Mouse (Mus musculus): Measurements from ENCODE around the gene Phf19.
A peak's percentile ranks its signal among the peaks of the same experiment; 100 is the strongest.

Phf19 gene

DNA sequence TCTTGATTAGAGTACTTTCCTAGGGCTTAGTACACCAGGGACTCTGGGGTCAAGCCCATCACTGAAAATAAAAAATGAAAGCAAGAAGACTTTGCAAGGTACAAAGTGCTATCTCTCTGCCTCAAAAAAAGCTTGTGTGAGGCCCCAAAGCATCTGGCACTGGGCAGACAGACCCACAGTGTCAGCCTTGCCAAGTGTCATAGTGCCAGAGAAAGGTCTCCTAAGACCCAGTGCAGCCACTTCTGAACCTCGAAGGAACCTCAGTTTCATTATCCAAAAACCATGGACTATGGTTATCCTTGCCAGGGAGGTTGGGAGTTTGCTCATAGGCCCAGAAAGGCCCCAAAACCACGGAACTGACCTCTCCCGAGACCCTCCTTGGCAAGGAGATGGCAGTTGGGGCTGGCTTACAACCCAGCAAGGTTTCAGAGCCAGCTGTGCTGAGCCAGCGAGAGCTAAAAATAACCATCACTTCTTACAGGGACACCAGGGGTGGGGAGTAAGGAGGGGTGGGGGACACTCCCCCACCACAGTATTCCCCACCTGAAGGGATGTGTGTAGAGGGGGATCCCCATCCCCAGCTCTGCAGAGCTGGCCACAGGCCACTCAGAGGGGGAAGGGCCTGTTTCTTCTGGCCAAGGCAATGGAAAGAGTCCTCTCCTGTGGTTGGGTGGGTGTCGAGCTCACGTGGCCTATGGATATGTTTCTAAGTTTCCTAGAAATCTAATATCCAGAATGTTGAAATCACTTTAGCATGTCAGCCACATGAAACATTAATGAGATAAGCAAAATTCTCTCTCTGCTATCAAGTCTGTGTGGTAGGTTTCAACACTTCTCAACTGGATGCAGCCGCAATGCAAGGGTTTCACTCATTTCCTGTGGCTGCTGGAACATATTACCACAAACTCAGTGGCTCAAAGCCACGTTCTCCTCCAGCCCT lies 24.7 kb upstream of the Phf19 start:
- DNase-seq (ENCODE audit: low read depth, low spot score) = peak; percentile 51

DNA sequence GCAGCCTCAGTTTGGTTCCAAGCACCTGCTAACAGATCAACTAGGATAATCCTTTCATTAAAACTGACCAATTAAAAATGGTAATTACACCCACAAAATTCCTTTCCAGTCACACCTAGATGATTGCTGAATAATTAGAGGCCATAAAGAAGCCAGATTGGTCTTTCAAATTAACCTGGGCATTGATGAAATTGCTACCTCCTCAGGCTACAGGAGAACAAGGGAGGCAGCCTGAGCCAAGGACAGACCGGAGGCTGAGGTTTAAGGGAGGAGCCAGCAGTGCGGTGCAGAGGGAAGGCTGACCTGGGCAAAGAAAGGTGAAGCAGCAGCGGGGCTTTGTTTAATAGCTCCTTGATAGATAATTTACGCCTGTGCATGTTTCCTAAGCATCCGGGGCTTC lies 23.6 kb upstream of the Phf19 start:
- no peak for DNase-seq (ENCODE audit: low read depth, low spot score)

DNA sequence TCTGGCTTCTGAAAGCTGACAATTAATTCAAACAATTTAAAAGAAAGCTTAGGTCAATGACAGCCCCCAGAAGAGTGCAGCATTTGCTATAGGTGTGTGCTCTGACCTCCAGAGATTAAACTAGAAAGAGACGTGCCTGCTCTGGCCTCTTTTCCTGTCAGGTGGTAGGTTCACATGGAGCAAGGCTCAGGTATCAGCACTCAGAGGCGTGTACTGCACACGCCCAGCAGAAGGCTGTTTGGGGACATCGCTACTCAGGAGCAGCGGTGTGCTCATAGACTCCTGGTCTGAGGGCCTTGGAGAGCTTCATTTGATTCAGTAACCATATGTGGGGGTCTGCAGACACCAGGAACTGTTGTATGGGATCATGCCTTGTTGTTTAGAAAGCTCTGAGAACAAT lies 13.5 kb upstream of the Phf19 start:
- no peak for DNase-seq (ENCODE audit: low read depth, low spot score)

DNA sequence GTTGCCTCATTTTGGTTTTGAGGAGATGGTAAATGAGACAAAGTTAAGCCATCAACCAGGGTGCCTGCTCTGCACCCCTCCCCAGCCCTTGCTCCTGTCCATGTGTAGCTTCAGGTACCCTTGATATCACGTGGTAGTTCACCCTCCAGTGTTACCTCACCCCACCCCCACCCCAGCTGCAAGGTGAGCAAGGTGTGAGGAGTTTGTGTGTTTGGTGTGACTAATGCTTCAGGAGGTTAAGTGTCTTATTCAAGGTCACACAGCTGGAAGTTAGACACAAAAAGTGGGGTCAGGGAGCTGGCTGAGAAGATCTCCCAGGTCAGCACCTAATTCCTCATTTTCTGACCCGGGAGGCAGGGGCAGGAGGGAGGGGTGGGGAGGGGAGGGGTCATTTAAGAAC lies 8.9 kb upstream of the Phf19 start:
- no peak for DNase-seq (ENCODE audit: low read depth, low spot score)

DNA sequence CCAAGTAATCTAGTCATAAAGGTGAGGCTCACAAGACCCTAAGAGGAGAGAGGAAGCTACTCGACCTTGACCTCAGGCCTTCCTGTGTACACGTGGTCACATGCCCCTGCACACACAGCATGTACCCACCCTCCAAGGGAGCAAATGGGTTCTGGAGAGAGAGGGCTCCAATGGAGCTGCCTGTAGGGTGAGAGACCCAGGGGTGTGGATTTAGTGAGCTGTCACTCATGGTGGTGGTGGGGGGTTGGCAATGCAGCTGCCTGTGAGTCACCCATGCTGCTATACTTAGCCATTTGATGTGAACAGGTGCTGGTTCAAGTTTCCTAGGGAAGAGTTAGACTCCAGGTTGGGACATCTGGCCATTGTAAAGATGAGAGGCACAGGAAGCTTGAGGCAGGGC lies 6.3 kb upstream of the Phf19 start:
- no peak for DNase-seq (ENCODE audit: low read depth, low spot score)

DNA sequence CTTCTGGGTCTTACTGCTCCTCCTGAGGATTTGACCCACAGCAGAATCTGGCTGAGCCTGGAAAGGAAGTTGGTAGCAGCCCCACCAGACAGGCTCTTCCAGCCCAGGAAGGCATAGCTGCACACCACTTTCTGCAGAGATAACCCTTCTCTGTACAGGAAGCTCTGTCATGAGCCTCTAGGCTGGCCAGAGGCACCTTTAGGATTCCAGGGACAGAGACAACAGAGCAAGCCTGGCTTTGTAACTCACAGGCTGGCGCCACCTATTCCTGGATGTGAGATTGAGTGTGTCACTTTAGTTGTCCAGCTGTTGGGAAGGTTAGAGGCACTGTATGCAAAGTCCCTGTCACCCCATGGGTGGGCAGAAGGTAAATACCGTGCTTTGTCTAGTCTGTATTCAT lies 1.3 kb upstream of the Phf19 start:
- no peak for DNase-seq (ENCODE audit: low read depth, low spot score)

DNA sequence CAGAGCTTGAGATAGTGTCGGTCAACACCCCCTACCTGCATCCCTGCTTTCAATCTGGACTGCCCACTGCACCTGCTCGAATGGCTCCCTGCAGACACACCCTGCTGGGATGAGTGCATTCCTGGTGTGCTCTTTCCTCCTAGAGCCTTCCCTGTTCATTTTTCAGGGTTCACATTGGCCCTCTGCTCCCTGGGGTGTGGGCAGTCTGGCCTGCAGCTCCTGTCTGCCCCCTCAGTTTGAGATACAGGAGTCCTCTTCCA lies 927 bp upstream of the Phf19 start:
- no peak for DNase-seq (ENCODE audit: low read depth, low spot score)

DNA sequence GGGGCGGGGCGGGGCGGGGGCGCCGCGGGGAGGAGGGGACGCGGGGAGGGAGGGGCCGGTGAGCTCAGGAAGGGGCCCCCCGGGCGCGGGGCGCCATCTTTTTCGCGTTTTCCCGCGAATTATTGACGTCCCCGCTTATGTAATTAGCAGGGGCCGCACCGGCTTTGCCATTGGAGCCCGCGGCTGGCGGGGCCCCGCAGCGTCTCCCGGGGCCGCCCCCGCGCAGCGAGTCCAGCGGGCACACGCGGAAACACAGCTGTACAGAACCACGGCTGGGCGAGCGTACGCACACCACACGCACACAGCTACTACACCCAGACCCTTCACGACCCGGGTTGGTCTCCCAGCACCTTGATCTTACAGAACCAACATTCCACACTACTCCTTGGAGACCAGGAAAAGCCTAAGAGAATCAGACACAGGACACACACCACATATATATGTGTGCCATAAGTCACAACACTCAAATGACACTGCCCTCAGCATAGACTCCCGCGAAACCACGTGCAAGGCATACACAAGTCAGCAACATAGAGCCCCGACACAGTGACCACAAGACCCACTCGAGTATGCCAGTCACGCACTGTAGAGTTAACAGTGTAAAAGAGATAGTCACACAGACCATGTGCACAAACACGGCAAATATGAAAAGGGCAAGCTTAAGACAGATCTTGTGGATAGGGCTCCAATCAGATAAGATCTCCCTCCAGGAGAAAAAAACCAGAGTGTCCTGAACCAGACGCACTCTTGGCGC lies 420 bp upstream of the Phf19 start:
- no peak for DNase-seq (ENCODE audit: low read depth, low spot score)

DNA sequence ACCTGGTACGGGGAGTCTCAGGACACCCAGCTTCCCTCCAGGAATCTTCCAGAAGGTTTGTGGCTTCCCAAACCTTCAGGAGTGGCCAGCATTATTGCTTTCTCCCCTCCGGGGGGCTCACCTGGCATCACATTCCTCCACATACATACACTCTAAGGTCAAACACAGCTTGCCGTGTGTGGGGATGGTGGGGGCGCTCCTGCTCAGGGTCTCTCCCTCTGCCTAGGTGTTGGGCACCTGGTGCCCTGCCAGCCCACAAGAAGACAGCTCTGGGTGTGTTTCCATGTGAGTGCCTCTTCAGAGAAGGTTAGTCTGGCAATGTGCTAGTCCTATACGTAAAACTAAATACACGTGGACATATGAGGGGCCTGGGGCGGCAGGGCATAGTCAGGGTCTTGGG lies 1.2 kb downstream of the Phf19 start:
- no peak for DNase-seq (ENCODE audit: low read depth, low spot score)

DNA sequence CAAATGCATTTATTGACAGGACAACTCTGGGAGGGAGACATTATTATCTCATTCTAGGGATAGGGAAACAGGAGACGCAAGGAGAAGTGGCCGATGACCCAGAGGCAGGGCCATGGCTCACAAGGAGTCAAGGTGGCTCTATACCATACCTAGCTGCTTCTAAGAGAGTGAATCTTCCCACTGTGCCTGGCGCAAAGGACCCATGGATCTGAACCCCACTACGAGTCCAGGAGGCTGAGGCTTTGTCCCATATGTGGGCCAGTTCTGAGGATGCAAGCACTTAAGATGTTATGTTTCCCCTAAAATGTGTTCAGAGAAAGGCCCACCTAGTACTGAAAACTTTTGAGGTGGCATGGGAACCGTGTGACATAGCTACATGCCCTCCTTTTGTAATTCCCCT lies 2.0 kb downstream of the Phf19 start:
- DNase-seq (ENCODE audit: low read depth, low spot score) = no peak

DNA sequence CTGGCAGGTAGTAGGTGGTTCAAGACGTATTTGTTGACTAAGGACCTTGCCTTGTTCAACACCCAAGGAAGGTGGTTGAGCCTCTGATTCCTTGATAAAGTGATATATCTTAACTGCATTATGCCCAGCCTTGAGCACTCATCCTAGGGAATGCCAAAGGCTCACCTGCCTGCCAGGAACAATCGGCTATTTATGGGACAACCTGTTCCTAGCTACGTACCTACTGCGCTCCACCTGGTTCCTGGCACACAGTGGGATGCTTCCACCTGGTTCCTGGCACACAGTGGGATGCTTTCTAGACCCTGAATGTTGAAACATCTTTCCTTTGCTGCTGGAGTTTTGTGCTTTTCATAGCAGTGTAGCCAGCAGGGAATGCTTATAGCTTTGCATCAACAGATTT lies 4.1 kb downstream of the Phf19 start:
- DNase-seq (ENCODE audit: low read depth, low spot score) = no peak

DNA sequence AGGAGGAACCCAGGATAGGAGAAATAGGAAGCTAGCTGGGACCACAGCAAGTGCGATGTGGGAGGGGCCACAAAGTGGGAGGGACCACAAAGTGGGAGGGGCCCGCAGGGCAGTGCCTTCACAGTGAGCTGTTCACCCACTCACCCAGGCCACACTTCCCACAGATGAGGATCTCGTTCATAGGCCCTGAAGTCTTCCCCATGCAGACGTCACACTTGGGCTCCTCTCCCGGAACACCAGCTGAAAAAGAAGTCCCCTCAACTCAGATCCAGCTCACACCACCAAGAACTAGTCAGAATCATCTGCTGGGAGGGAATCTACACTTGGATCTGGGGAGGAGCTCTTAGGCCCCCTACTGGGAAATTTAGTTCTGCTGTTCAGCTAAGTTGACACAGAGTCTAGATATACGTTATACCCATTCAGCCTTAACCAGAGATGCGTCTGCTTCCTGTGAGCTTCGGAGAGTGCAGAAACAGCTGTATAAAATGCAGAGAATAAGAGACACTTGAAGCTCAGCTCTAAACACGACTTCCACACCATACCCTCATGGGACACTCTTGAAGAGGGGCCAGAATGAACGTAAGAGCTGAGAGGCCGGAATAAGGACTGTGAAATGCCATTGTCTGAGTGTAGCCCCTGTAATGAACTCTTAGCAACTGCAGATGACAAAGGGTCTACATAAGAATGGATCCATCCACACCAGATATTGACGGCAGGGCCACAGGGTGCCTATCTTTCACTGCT lies 6.8 kb downstream of the Phf19 start:
- DNase-seq (ENCODE audit: low read depth, low spot score) = peak; percentile 69

DNA sequence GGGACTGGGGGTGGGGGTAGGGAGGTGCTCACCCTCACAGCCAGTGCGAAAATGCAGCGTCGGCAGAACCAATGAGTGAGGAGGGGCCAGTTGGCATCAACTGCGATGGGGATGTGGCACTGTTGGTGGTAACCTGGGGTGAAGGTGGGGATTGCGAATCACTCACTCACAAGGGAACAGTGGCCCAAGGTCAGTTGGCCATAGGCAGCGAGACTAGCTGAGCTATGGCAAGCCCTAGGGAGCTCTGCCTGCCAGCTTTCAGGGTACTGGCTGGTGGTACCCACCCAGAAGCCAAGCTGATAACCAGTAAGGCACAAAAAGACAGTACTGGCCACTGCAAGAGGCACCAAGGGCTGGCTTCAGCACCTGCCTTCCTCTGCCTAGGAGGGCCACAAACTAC lies 7.4 kb downstream of the Phf19 start:
- DNase-seq (ENCODE audit: low read depth, low spot score) = no peak

DNA sequence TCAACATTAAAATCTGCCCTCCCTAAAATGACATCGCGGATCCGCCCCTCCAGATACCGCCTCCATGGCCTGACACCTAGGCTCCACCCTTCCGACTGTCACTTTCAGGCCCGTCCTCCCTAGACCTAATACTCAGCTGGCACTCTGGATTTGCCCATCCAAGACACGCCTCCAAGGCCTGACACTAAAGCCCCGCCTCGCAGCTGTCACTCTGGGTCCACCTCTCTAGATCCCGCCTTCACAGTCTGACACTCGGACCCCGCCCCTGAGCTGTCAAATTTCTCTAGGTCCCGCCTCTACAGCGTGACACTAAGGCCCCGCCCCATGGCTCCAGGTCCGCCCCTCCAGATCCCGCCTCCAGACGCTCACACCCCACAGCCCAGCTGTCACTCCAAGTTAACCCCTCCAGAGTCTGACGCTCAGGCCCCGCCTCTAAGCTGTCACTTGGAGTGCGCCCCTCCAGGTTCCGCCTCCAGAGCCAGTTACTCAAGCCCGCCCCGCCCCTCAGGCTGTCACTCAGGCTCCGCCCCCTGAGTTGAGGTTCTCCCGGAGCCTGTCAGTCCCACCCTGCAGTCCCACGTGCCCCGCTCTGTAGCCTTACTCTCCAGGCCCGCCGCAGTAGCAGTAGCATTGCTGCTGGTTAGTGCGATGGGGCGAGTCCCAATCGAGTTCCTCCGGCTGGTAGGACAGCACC lies 8.8 kb downstream of the Phf19 start:
- DNase-seq (ENCODE audit: low read depth, low spot score) = peak; percentile 99

DNA sequence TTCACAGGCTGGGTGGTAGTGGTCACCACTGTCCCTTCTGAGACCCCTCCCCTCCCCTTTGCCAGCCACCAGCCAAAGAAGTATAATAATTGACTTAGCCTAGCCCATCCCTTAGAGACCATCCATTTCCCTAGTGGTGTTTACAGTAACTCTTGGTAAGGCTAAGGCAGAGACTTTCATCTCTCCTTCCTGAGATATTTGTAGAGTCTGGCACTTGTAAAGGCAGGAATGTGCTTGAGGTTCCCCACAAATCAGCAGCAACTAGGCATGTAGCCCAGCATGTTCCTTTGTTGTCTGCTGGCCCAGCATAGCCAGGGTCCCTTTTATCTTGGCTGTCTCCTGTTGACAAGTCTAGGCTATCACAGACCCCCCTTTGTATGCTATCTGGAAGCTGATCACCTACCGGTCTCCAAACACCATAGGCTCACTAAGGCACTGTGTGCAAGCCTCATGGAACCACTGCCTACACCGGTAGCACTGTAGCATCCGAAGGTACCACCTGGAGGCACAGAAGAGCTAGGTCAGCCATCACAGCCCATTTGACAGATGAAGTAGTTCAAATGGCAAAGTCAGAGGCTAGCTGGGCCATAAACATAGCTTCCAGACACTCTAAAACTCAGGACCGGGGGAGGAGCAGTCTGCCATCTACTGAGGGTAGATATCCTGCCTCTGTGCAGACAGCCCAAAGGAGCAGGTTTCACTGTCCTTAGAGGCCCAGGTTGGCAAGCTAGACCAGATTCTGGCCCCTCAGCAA lies 10.0 kb downstream of the Phf19 start:
- DNase-seq (ENCODE audit: low read depth, low spot score) = no peak

DNA sequence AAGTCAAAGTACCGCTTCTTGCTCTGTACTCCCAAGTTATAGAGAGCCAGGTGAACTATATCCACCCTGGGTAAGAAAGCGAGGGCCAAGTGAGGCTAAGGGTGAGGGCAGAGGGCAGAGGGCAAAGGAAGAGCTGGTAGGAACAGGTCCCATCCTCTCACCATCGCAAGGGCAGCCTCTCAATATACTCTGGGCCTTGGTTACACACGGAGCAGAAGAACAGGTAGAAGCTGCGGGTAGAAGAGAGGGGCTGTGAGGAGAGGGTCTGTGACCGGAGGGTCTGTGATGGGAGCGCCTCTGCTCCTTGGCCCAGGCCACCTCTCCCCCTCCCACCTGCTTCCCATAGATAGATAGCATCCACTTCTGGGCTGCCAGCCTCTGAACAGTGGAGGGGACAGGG lies 10.6 kb downstream of the Phf19 start:
- no peak for DNase-seq (ENCODE audit: low read depth, low spot score)

DNA sequence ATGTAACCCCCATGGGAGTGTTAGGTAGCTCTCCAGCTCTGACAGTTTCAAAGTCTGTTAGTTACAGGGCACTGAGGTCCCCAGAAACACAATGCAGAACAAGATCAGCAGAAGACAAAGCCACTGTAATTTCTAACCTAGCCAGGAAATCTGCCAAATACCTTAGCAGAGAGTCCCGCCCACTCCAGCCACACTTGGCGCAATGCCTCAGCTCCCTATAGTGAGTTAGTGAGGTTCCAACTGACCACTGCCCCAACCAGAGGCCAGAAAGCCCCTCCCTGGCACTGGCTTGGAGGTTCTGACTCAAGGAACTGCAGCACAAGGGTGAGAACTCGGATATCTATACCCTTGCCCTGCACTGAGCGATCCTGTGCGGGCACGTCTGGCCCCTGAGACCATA lies 11.1 kb downstream of the Phf19 start:
- no peak for DNase-seq (ENCODE audit: low read depth, low spot score)

DNA sequence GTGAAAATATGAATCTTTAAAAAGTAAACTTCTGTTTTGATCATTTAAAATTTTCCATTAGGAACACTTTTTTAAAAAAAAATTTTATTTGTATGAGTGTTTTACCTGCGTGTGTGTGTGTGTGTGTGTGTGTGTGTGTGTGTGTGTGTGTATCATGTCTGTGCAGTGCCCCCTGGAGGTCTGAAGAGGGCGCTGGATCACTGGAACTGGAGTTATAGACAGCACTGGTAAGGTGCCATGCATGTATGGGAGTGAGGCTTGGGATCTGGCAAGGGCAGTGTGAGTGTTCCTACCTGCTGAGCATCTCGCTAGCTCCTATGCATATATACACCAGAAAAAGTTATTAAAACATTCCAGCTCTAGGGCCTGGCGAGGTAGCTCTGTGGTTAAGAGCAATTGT lies 12.1 kb downstream of the Phf19 start:
- DNase-seq (ENCODE audit: low read depth, low spot score) = no peak

DNA sequence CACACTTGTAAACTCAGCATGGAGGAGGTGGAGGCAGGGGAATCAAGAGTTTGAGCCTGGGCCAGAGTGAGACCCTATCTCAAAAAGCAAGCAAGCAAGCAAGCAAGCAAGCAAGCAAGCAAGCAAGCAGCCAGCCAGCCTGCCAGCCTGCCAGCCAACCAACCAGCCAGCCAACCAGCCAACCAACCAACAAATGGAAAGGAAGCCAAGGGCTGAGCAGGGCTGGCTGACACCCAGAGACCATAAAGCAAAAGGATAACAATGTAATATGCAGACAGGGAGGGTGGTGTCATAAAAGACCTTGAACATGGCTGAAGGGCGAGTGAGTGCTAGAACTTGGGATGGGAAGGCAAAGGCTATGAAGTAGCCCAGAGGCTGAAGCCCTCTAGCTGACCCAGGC lies 13.4 kb downstream of the Phf19 start:
- DNase-seq (ENCODE audit: low read depth, low spot score) = no peak

DNA sequence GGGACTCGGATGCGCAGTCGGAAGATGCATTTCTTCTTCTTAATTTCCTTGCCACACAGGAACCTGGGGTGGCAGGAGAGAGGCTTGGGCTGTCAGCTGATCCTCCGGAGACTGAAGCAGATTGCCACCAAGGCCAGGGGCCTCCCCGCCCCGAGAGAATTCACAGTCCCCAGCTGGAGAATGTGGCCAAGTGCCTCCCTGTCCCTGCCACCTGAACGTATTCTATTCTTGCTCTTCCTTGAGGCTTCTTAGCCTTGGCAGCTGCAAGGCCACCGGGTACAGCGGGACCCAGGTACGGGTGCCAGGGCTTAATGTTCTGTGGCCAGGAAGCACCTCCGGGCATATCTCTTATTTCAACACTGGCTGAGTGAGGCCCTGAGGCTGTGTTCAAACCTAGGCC lies 14.1 kb downstream of the Phf19 start:
- peak; percentile 52 for DNase-seq (ENCODE audit: low read depth, low spot score)

DNA sequence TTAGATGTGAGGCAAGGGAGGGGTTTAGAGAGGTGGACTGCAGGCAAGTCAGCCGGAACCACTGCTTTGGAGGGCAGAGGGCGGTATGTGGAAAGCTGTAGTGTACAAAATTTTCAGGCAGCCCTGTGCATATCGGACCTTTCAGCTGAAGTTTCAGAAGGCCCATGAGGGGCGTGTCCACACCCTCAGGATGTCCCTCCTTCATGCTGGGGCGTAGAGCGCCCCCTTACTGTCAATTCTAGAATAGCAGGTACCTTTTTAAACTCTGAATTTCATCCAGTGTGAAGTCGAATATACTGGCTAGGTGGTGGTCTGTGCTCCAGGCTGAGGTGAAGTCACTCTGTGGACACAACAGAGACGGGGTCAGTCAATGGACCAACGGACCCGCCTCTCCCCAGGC lies 16.0 kb downstream of the Phf19 start:
- no peak for DNase-seq (ENCODE audit: low read depth, low spot score)

Data from skeletal muscle tissue, adult 2 months (tissue).